Mouse (Mus musculus): Measurements from ENCODE around the gene 2010111I01Rik. TPM values are rescaled to one million over a fixed set of nuclear protein-coding genes. Genes with fewer than 3 reads are reported as not detected.
"Not testable (repeated sequence)": the region's sequence is repeated elsewhere in the genome, so short reads cannot be mapped to it uniquely, and the experiment has no call there.

2010111I01Rik gene
- total RNA-seq, 4 experiments from 2014 or later: 88.7 to 271 (median 175) TPM

GRCm38 (mm10) chr13:63321689-63322088 lies 357.0 kb downstream of the 2010111I01Rik start:
- DNase-seq: no peak

GRCm38 (mm10) chr13:63322756-63323155 lies 358.1 kb downstream of the 2010111I01Rik start:
- no peak for DNase-seq

GRCm38 (mm10) chr13:63323286-63324075 lies 358.8 kb downstream of the 2010111I01Rik start:
- DNase-seq: no peak

GRCm38 (mm10) chr13:63324311-63324710 lies 359.6 kb downstream of the 2010111I01Rik start:
- DNase-seq: no peak

GRCm38 (mm10) chr13:63324978-63325848 lies 360.5 kb downstream of the 2010111I01Rik start:
- DNase-seq: peak; percentile 78

- DNase-seq: no peak
These were observed 361.3 kb downstream of the 2010111I01Rik start for GRCm38 (mm10) chr13:63326015-63326414.

GRCm38 (mm10) chr13:63330236-63330860 lies 365.7 kb downstream of the 2010111I01Rik start:
- no peak for DNase-seq

GRCm38 (mm10) chr13:63331379-63331778 lies 366.7 kb downstream of the 2010111I01Rik start:
- no peak for DNase-seq

- no peak for DNase-seq
These were observed 368.0 kb downstream of the 2010111I01Rik start for GRCm38 (mm10) chr13:63332576-63333300.

- no peak for DNase-seq
These were observed 370.9 kb downstream of the 2010111I01Rik start for GRCm38 (mm10) chr13:63335421-63336134.

GRCm38 (mm10) chr13:63336335-63336734 lies 371.6 kb downstream of the 2010111I01Rik start:
- no peak for DNase-seq

- no peak for DNase-seq
These were observed 372.7 kb downstream of the 2010111I01Rik start for GRCm38 (mm10) chr13:63337239-63337960.

GRCm38 (mm10) chr13:63339946-63340345 lies 375.3 kb downstream of the 2010111I01Rik start:
- DNase-seq: no peak

- DNase-seq: no peak
These were observed 378.1 kb downstream of the 2010111I01Rik start for GRCm38 (mm10) chr13:63342781-63343180.

GRCm38 (mm10) chr13:63344481-63344880 lies 379.8 kb downstream of the 2010111I01Rik start:
- no peak for DNase-seq

GRCm38 (mm10) chr13:63345476-63346225 lies 381.0 kb downstream of the 2010111I01Rik start:
- DNase-seq: no peak

- no peak for DNase-seq
These were observed 382.9 kb downstream of the 2010111I01Rik start for GRCm38 (mm10) chr13:63347639-63348038.

- DNase-seq: no peak
These were observed 385.4 kb downstream of the 2010111I01Rik start for GRCm38 (mm10) chr13:63350076-63350475.

GRCm38 (mm10) chr13:63353312-63353711 lies 388.6 kb downstream of the 2010111I01Rik start:
- DNase-seq: not testable (repeated sequence)

- DNase-seq: no peak
These were observed 391.4 kb downstream of the 2010111I01Rik start for GRCm38 (mm10) chr13:63356101-63356500.
